Mouse (Mus musculus) kidney, adult 2 months (tissue): ENCODE data around the gene Ttc7b.

Experiments
- CTCF ChIP-seq: fragments of 200-500 bp; conservative IDR thresholded peaks from 2 replicates; pipeline ENCODE4 v1.5.1; 2011; ENCODE audit warnings: low read depth, mild to moderate bottlenecking, control low read depth, low read length, moderate library complexity, mixed read lengths; ENCODE audit not compliant: insufficient read depth, insufficient read length
- POLR2A ChIP-seq: fragments of 200-500 bp; IDR thresholded peaks from one replicate; pipeline ENCODE4 v1.6.1; 2011; ENCODE audit warnings: low read depth, low read length, control low read depth

- no peak for TF ChIP-seq CTCF
- no peak for TF ChIP-seq POLR2A
Observed at GRCm38 (mm10) chr12:100372785-100373184, 147.8 kb downstream of the Ttc7b start.
